Mouse (Mus musculus) limb, embryonic 13.5 days (tissue): ENCODE data around the gene Mfsd2a. TPM values are rescaled to one million over a fixed set of nuclear protein-coding genes. Genes with fewer than 3 reads are reported as not detected.
"Not testable (repeated sequence)": the region's sequence is repeated elsewhere in the genome, so short reads cannot be mapped to it uniquely, and the experiment has no call there.

Source experiments
- ATAC-seq: fragments of 200-750 bp; cut with Nextera tagmentation; 2 replicates; pipeline ENCODE4 v1.8.0; 2017; ENCODE audit warnings: low read depth, moderate number of reproducible peaks, moderate TSS enrichment; ENCODE audit not compliant: low FRiP score
- H3K27ac ChIP-seq: fragments of 300-500 bp; sonication (generic); 2 replicates; pipeline ENCODE4 v1.5.1; 2015; ENCODE audit warnings: inconsistent platforms, mild to moderate bottlenecking, moderate library complexity
- H3K27me3 ChIP-seq: fragments of 300-500 bp; sonication (generic); 2 replicates; pipeline ENCODE4 v1.6.1; 2015; ENCODE audit warnings: mild to moderate bottlenecking, inconsistent platforms
- H3K36me3 ChIP-seq: fragments of 300-500 bp; sonication (generic); 2 replicates; pipeline ENCODE4 v1.6.1; 2015; ENCODE audit warnings: inconsistent platforms, mild to moderate bottlenecking, moderate library complexity
- H3K4me1 ChIP-seq: fragments of 300-500 bp; sonication (generic); 2 replicates; pipeline ENCODE4 v1.6.1; 2015; ENCODE audit warnings: inconsistent platforms
- H3K4me2 ChIP-seq: fragments of 300-500 bp; sonication (generic); replicated peaks from 2 replicates; pipeline ENCODE4 v1.6.1; 2015; ENCODE audit warnings: inconsistent platforms, mild to moderate bottlenecking, moderate library complexity
- H3K4me3 ChIP-seq: fragments of 300-500 bp; sonication (generic); 2 replicates; pipeline ENCODE4 v1.5.1; 2015; ENCODE audit warnings: moderate library complexity, mild to moderate bottlenecking, inconsistent platforms
- H3K9ac ChIP-seq: fragments of 300-500 bp; sonication (generic); 2 replicates; pipeline ENCODE4 v1.6.1; 2015; ENCODE audit warnings: mild to moderate bottlenecking, inconsistent platforms
- H3K9me3 ChIP-seq: fragments of 300-500 bp; sonication (generic); 2 replicates; pipeline ENCODE4 v1.6.1; 2016; ENCODE audit warnings: inconsistent platforms
- WGBS: fragments of 180-500 bp; shearing (Covaris S2); methylation state at CpG from one replicate; pipeline ENCODE4 v1.1.7; 2015; 5-methylcytosine and 5-hydroxymethylcytosine counted together
- polyA plus RNA-seq: library from polyadenylated mRNA; unstranded; fragments of >200 nt; fragmentation: Nextera tagmentation; extraction: Ambion mirVana; gene quantifications from 2 replicates; pipeline ENCODE4 v1.2.1, GENCODE M21; 2015

Gene Mfsd2a
- polyA plus RNA-seq, 1 experiment from 2014 or later = 9.1 TPM

DNA sequence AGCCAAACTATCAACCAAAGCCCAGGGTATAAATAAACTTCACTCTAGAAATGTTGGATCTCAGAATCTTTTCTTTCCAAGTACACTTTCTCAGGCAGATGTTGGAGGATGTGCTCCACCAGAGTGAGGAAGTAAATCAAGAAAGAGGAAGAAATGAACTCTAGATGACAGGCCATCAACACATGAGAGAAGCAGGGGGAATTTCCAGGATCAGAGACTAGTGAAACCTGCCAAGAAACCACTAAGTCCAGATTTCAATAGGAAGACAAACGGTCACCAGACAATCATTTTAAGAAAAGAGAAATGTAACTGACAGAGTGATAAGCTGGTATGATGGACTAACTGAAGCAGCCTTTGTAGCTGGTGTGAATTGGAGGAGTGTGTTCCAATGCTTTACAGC lies 30.2 kb upstream of the Mfsd2a start:
- H3K4me1 ChIP-seq = peaks cover 11% of the 10 kb centered on the region
- H3K27me3 ChIP-seq = 0 out of 2 replicates have a peak, but pooled peaks cover 6% of the 10 kb centered on the region
- 80% methylated on average over 1 of the region's 1 CpGs for WGBS
- no peaks in the 10 kb centered on the region for H3K36me3 ChIP-seq
- no peak overlapping the region for H3K4me2 ChIP-seq
- H3K4me3 ChIP-seq = no peak overlapping the region
- no peak for ATAC-seq
- H3K9me3 ChIP-seq = 0 out of 2 replicates have a peak, but pooled peaks cover 3% of the 10 kb centered on the region
- no peak overlapping the region for H3K9ac ChIP-seq
- no peak overlapping the region for H3K27ac ChIP-seq

DNA sequence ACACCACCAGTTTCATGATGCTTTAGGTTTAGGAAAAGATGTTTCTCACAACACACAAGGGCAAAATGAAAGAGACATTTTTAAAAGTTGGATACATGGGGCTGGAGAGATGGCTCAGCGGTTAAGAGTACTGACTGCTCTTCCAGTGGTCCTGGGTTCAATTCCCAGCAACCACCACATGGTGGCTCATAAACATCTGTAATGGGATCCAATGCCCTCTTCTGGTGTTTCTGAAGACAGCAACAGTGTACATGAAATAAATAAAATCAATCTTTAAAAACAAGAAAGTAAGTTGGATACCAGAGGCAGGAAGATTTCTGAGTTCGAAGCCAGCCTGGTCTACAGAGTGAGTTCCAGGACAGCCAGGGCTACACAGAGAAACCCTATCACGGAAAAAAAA lies 27.0 kb upstream of the Mfsd2a start:
- ATAC-seq, H3K9ac ChIP-seq, H3K36me3 ChIP-seq, H3K9me3 ChIP-seq, H3K4me2 ChIP-seq, H3K27ac ChIP-seq, H3K4me1 ChIP-seq, H3K4me3 ChIP-seq: not testable (repeated sequence)
- 64% methylated on average over 3 of the region's 3 CpGs for WGBS
- peaks cover 17% of the 10 kb centered on the region for H3K27me3 ChIP-seq

DNA sequence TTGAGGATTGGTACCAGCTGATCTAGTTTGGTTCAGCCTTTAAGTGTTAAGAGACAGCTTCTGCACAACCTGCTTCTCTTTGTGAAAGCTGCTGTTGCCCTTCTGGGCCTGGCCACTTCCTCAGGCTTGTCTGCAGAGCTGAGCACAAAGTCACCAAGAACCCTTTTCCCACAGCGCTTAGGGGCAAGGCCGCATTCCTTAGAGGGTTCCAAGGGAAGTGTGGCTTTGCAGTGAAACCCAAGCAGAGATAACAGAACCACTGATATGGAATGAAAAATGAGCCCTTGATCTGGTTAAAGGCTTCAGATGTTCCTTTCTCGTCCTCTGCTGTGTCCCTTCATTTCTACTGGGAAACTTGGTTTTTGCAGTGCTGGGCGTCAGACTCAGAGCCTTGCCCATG lies 26.4 kb upstream of the Mfsd2a start:
- no peak for ATAC-seq
- peaks cover 19% of the 10 kb centered on the region for H3K27me3 ChIP-seq
- no peak overlapping the region for H3K27ac ChIP-seq
- WGBS = 78% methylated on average over 4 of the region's 4 CpGs
- H3K9me3 ChIP-seq = 0 out of 2 replicates have a peak, but pooled peaks cover 3% of the 10 kb centered on the region
- H3K36me3 ChIP-seq = no peaks in the 10 kb centered on the region
- no peak overlapping the region for H3K4me2 ChIP-seq
- H3K9ac ChIP-seq = no peak overlapping the region
- no peak overlapping the region for H3K4me3 ChIP-seq
- peaks cover 10% of the 10 kb centered on the region for H3K4me1 ChIP-seq

DNA sequence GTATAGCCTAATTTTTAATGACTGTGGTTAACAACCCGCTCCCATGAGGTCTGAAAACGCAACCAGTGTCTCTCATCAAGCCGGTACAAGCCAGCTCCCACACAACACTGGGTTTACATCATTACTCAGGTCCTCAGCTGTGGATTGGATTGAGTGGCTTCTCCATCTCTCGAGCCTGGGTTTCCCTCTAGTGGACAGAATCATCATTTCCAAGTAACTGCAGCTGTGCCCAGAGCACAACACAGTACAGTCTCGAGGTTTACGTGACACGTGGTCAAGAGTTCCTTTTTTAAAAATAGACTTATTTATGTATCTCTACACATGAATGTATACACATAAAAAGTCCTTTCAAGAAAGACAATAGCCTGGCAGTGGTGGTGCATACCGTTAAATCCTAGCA lies 24.1 kb upstream of the Mfsd2a start:
- no peaks in the 10 kb centered on the region for H3K36me3 ChIP-seq
- peaks cover 27% of the 10 kb centered on the region for H3K4me1 ChIP-seq
- H3K4me2 ChIP-seq = no peak overlapping the region
- H3K27ac ChIP-seq = no peak overlapping the region
- WGBS = 29% methylated on average over 8 of the region's 8 CpGs
- ATAC-seq = peak; percentile 83
- peaks cover 22% of the 10 kb centered on the region for H3K27me3 ChIP-seq
- no peak overlapping the region for H3K4me3 ChIP-seq
- H3K9ac ChIP-seq = no peak overlapping the region
- H3K9me3 ChIP-seq = no peaks in the 10 kb centered on the region

GRCm38 (mm10) chr4:122983486-122984261 lies 22.7 kb upstream of the Mfsd2a start:
- peaks cover 28% of the 10 kb centered on the region for H3K27me3 ChIP-seq
- ATAC-seq = no peak
- 24% methylated on average over 17 of the region's 17 CpGs for whole genome bisulfite sequencing
- H3K36me3 ChIP-seq = no peaks in the 10 kb centered on the region
- no peak overlapping the region for H3K27ac ChIP-seq
- no peaks in the 10 kb centered on the region for H3K9me3 ChIP-seq
- peak overlapping the region; percentile 5; the same call in 1 of the 2 replicates for H3K9ac ChIP-seq
- peak overlapping the region; percentile 12; the same call in 1 of the 2 replicates for H3K4me3 ChIP-seq
- peaks cover 27% of the 10 kb centered on the region for H3K4me1 ChIP-seq
- H3K4me2 ChIP-seq = peak overlapping the region; percentile 52

DNA sequence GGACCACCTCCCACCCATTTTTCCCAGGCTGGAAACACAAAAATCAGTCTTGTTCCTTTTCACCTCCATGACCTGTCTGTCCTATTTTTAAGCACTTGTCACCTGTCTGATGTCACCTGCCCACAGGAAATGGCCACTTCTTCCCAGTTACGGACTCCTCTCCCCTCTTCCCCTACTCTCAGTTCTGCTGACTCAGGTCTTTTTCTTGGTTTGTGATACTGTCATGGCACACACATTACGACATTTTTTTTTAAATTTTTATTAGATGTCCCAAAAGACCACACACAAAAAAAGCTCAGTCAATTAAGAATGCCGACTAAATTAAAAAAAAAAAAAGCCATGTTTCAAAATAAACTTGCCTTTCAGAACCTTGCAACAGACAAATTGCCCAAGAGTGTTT lies 21.5 kb upstream of the Mfsd2a start:
- Histone ChIP-seq H3K4me3 (no peak overlapping the region), H3K9ac (no peak overlapping the region), H3K4me1 (peaks cover 28% of the 10 kb centered on the region), H3K36me3 (no peaks in the 10 kb centered on the region), H3K27me3 (peaks cover 28% of the 10 kb centered on the region), H3K27ac (no peak overlapping the region), H3K4me2 (no peak overlapping the region), H3K9me3 (no peaks in the 10 kb centered on the region)
- ATAC-seq = no peak
- WGBS = 50% methylated on average over 3 of the region's 3 CpGs

- Histone ChIP-seq H3K4me2 (no peak overlapping the region), H3K27ac (no peak overlapping the region), H3K4me3 (no peak overlapping the region), H3K36me3 (no peaks in the 10 kb centered on the region), H3K9me3 (no peaks in the 10 kb centered on the region), H3K9ac (no peak overlapping the region), H3K27me3 (peaks cover 28% of the 10 kb centered on the region), H3K4me1 (peaks cover 34% of the 10 kb centered on the region)
- WGBS = 52% methylated on average over 3 of the region's 3 CpGs
- no peak for ATAC-seq
Measured at GRCm38 (mm10) chr4:122981930-122982329, 20.9 kb upstream of the Mfsd2a start.

- H3K4me1 ChIP-seq = peaks cover 34% of the 10 kb centered on the region
- no peak overlapping the region for H3K4me2 ChIP-seq
- ATAC-seq = no peak
- WGBS = 80% methylated on average over 7 of the region's 7 CpGs
- H3K36me3 ChIP-seq = no peaks in the 10 kb centered on the region
- no peak overlapping the region for H3K9ac ChIP-seq
- H3K27ac ChIP-seq = no peak overlapping the region
- peaks cover 25% of the 10 kb centered on the region for H3K27me3 ChIP-seq
- H3K9me3 ChIP-seq = no peaks in the 10 kb centered on the region
- H3K4me3 ChIP-seq = no peak overlapping the region
Measured at GRCm38 (mm10) chr4:122981238-122981637, 20.2 kb upstream of the Mfsd2a start.

DNA sequence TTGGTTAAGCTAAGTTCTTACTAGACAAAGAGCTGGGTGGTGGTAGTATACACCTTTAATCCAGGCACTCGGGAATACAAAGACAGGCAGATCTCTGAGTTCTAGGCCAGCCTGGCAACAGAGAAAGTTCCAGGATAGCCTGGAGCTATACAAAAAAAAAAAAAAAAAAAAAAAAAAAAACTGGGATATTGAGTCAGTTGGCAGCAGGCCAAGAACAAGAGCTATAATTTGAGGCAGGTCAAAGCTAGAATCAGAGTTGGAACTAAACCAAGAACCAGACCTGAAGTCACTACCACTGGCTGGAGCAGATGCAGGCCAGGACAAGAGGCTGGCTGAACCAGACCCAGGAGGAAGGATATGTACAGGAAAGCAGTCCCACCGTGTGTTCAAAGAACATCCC lies 19.7 kb upstream of the Mfsd2a start:
- Histone ChIP-seq H3K27me3 (peaks cover 25% of the 10 kb centered on the region), H3K4me3 (no peak overlapping the region), H3K4me1 (peaks cover 34% of the 10 kb centered on the region), H3K36me3 (no peaks in the 10 kb centered on the region), H3K4me2 (no peak overlapping the region), H3K27ac (no peak overlapping the region), H3K9ac (no peak overlapping the region), H3K9me3 (no peaks in the 10 kb centered on the region)
- 57% methylated on average over 2 of the region's 2 CpGs for WGBS
- no peak for ATAC-seq

DNA sequence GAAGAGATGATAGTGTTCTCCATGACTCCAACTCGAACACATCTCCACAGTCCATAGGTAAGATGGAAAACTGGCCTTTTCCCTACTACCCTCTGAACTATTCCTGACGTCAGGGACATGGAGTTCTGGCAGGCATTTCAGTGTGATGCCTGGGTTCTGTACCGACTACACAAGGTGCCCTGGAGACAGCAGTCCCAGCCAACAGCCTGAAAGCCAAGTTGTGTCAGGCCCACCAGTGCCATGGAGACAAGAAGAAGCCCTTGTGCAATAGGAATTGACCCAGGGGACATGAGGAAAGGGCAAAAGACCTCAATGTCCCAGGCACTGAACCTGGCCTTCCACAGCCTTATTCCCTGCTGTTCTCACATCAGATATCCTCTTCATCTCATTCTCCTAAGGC lies 18.8 kb upstream of the Mfsd2a start:
- no peak overlapping the region for H3K4me2 ChIP-seq
- no peaks in the 10 kb centered on the region for H3K36me3 ChIP-seq
- no peak overlapping the region for H3K4me3 ChIP-seq
- H3K27ac ChIP-seq = no peak overlapping the region
- peaks cover 25% of the 10 kb centered on the region for H3K27me3 ChIP-seq
- H3K9me3 ChIP-seq = no peaks in the 10 kb centered on the region
- no peak for ATAC-seq
- H3K4me1 ChIP-seq = peaks cover 34% of the 10 kb centered on the region
- no peak overlapping the region for H3K9ac ChIP-seq
- WGBS = 76% methylated on average over 3 of the region's 3 CpGs

GRCm38 (mm10) chr4:122978850-122979249 lies 17.9 kb upstream of the Mfsd2a start:
- Histone ChIP-seq H3K9ac (no peak overlapping the region), H3K9me3 (no peaks in the 10 kb centered on the region), H3K27ac (no peak overlapping the region), H3K36me3 (no peaks in the 10 kb centered on the region), H3K4me1 (peaks cover 34% of the 10 kb centered on the region), H3K27me3 (peaks cover 17% of the 10 kb centered on the region), H3K4me3 (no peak overlapping the region), H3K4me2 (no peak overlapping the region)
- WGBS = 77% methylated on average over 2 of the region's 2 CpGs
- ATAC-seq = no peak

- ATAC-seq = no peak
- Histone ChIP-seq H3K9ac (no peak overlapping the region), H3K27me3 (0 out of 2 replicates have a peak, but pooled peaks cover 6% of the 10 kb centered on the region), H3K36me3 (no peaks in the 10 kb centered on the region), H3K27ac (no peak overlapping the region), H3K4me1 (peaks cover 19% of the 10 kb centered on the region), H3K9me3 (no peaks in the 10 kb centered on the region), H3K4me3 (no peak overlapping the region), H3K4me2 (no peak overlapping the region)
- 55% methylated on average over 4 of the region's 4 CpGs for WGBS
Measured at GRCm38 (mm10) chr4:122976885-122977284, 15.9 kb upstream of the Mfsd2a start.
